Mouse (Mus musculus) brain, embryonic 14.5 days (tissue): ENCODE data around the gene Prr9. TPM values are rescaled to one million over a fixed set of nuclear protein-coding genes. Genes with fewer than 3 reads are reported as not detected.

Experiments
- DNase-seq: peaks from one replicate; pipeline ENCODE4 v3.0.0-alpha.2; 2011; ENCODE audit warnings: low read depth
- CTCF ChIP-seq: fragments of 200-500 bp; IDR thresholded peaks from 2 replicates; pipeline ENCODE4 v1.5.1; 2012; ENCODE audit warnings: inconsistent platforms, mild to moderate bottlenecking, moderate library complexity, borderline replicate concordance; ENCODE audit not compliant: insufficient read depth, insufficient read length; ENCODE audit errors: extremely low read depth
- POLR2A ChIP-seq: fragments of 200-500 bp; IDR thresholded peaks from 2 replicates; pipeline ENCODE4 v1.6.1; 2012; ENCODE audit warnings: mild to moderate bottlenecking, inconsistent platforms, borderline replicate concordance; ENCODE audit not compliant: poor library complexity, insufficient read depth, insufficient read length, severe bottlenecking; ENCODE audit errors: extremely low read depth
- polyA plus RNA-seq: library from polyadenylated mRNA; depleted of rRNA; stranded (reverse); fragments of >200 nt; gene quantifications from 2 replicates; pipeline ENCODE4 v1.2.3, GENCODE M21; 2012; rRNA removed

The Prr9 gene
- polyA plus RNA-seq, 1 experiment: not detected

- DNase-seq: no peak
- TF ChIP-seq POLR2A (no peak), CTCF (no peak)
Measured at GRCm38 (mm10) chr3:92083042-92083441, 40.7 kb downstream of the Prr9 start, which contains the start of gene Lor. Lor (minus strand) TSS chr3:92083142.

- TF ChIP-seq POLR2A (0 out of 2 replicates have a peak, but pooled peaks have one; percentile 0), CTCF (no peak)
- peak; percentile 76 for DNase-seq
Measured at GRCm38 (mm10) chr3:92081285-92081931, 42.3 kb downstream of the Prr9 start.

GRCm38 (mm10) chr3:92080462-92081284, 43.1 kb downstream of the Prr9 start:
- DNase-seq: peak; percentile 86
- TF ChIP-seq CTCF (no peak), POLR2A (0 out of 2 replicates have a peak, but pooled peaks have one; percentile 8)

Other genes starting within 250 kb of the Prr9 start
- gene Pglyrp3, start 109.4 kb downstream of the Prr9 start, polyA plus RNA-seq: 0.10 TPM in 1 of 2 replicates, not detected in the other
- gene Lor, start 40.8 kb downstream of the Prr9 start, polyA plus RNA-seq: 5.8 and 7.6 TPM in 2 replicates
- gene Lelp1, start 18.8 kb upstream of the Prr9 start, polyA plus RNA-seq: not detected in 2 replicates
- gene Sprr2a1, start 91.9 kb upstream of the Prr9 start, polyA plus RNA-seq: 0.03 and 0.05 TPM in 2 replicates
- gene Sprr2a2, start 92.0 kb upstream of the Prr9 start, polyA plus RNA-seq: 4.0 and 5.0 TPM in 2 replicates
- gene Sprr2a3, start 161.5 kb upstream of the Prr9 start, polyA plus RNA-seq: 0.14 and 0.23 TPM in 2 replicates
- gene Sprr2b, start 192.7 kb upstream of the Prr9 start, polyA plus RNA-seq: 0.26 TPM in 1 of 2 replicates, not detected in the other
- gene Sprr2d, start 215.2 kb upstream of the Prr9 start, polyA plus RNA-seq: not detected in 2 replicates
- not detected in 2 replicates for gene Sprr2e, start 228.2 kb upstream of the Prr9 start, polyA plus RNA-seq
- gene Sprr2f, start 241.2 kb upstream of the Prr9 start, polyA plus RNA-seq: not detected in 2 replicates